Mouse (Mus musculus) cerebellum, adult 11 months (tissue): ENCODE measurements around the gene Gm21800.
"Not testable (repeated sequence)": the region's sequence is repeated elsewhere in the genome, so short reads cannot be mapped to it uniquely, and the experiment has no call there.

Experiments
- DNase-seq: peaks from one replicate; pipeline ENCODE4 v3.0.0; 2022

Gm21800 gene

GRCm38 (mm10) chrY:41406198-41406597 lies at the start of gene Gm21800:
Gm21800 (plus strand) TSS chrY:41406498.
- not testable (repeated sequence) for DNase-seq
